Mouse (Mus musculus) liver, embryonic 13.5 days (tissue): ENCODE measurements around the gene Exosc9. TPM values are rescaled to one million over a fixed set of nuclear protein-coding genes. Genes with fewer than 3 reads are reported as not detected.

Source experiments
- ATAC-seq: fragments of 200-750 bp; cut with Nextera tagmentation; 2 replicates; pipeline ENCODE4 v1.8.0; 2017; ENCODE audit warnings: low read depth, mild to moderate bottlenecking, moderate number of reproducible peaks, moderate library complexity
- DNase-seq: peaks from one replicate; pipeline ENCODE4 v3.0.0; 2022
- H3K27ac ChIP-seq: fragments of 300-500 bp; sonication (generic); 2 replicates; pipeline ENCODE4 v1.5.1; 2015; ENCODE audit warnings: moderate library complexity, mild to moderate bottlenecking, inconsistent platforms
- H3K27me3 ChIP-seq: fragments of 300-500 bp; sonication (generic); 2 replicates; pipeline ENCODE4 v1.6.1; 2015; ENCODE audit warnings: mild to moderate bottlenecking, inconsistent platforms
- H3K36me3 ChIP-seq: fragments of 300-500 bp; sonication (generic); 2 replicates; pipeline ENCODE4 v1.6.1; 2015; ENCODE audit warnings: mild to moderate bottlenecking, inconsistent platforms
- H3K4me1 ChIP-seq: fragments of 300-500 bp; sonication (generic); replicated peaks from 2 replicates; pipeline ENCODE4 v1.6.1; 2015; ENCODE audit warnings: inconsistent platforms
- H3K4me2 ChIP-seq: fragments of 300-500 bp; sonication (generic); 2 replicates; pipeline ENCODE4 v1.6.1; 2015; ENCODE audit warnings: inconsistent platforms, mild to moderate bottlenecking, moderate library complexity
- H3K4me3 ChIP-seq: fragments of 300-500 bp; sonication (generic); replicated peaks from 2 replicates; pipeline ENCODE4 v1.5.1; 2015; ENCODE audit warnings: mild to moderate bottlenecking, inconsistent platforms
- H3K9ac ChIP-seq: fragments of 300-500 bp; sonication (generic); 2 replicates; pipeline ENCODE4 v1.6.1; 2015; ENCODE audit warnings: mild to moderate bottlenecking, inconsistent platforms
- H3K9me3 ChIP-seq: fragments of 300-500 bp; sonication (generic); replicated peaks from 2 replicates; pipeline ENCODE4 v1.6.1; 2016; ENCODE audit warnings: inconsistent platforms
- WGBS: fragments of 180-500 bp; shearing (Covaris S2); methylation state at CpG from one replicate; pipeline ENCODE4 v1.1.7; 2015; ENCODE audit not compliant: insufficient replicate concordance; 5-methylcytosine and 5-hydroxymethylcytosine counted together
- polyA plus RNA-seq: library from polyadenylated mRNA; unstranded; fragments of >200 nt; fragmentation: Nextera tagmentation; extraction: Ambion mirVana; gene quantifications from 2 replicates; pipeline ENCODE4 v1.2.1, GENCODE M21; 2015

The Exosc9 gene
- polyA plus RNA-seq: 56.8 and 57.3 TPM in 2 replicates

DNA sequence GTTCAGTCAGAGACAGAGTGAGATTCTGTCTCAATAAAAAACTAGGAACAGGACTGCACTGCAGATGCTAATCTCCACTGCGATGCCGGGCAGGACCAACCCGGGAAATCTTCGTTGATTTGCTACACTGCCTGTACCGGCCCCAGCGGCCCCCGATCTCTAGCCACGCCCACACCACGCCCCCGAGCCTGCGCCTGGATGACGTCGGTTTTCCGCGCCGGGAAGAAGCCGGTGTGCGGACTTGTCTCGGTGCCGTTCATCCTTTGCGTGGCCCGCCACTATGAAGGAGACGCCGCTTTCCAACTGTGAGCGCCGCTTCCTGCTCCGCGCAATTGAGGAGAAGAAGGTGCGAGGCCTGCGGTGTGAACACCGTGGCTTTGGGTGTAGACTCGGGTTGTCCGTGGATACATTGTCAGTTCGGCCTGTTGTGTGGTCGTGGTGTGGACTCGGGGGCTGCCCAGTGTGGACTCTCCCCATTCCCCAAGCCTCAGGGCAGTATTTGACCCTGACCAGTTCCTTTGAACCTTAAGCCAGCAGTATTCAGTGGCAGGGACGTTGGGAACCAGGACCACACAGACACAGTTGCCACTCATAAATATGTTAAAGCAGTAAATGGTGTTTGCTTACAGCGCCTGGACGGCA is at the start of gene Exosc9:
Gene Exosc9, plus strand, starts transcription at position 201 of the 642 bp plus-strand sequence.
- Histone ChIP-seq H3K27ac (peak within 1 kb of the TSS; percentile 50; the same call in 1 of the 2 replicates), H3K9ac (peak within 1 kb of the TSS; percentile 87), H3K4me3 (peak within 1 kb of the TSS; percentile 94), H3K9me3 (no peaks in the 10 kb centered on the region), H3K4me2 (peak within 1 kb of the TSS; percentile 83), H3K27me3 (peaks cover 7% of the 10 kb centered on the region), H3K36me3 (peaks cover 36% of the 10 kb centered on the region), H3K4me1 (peaks cover 24% of the 10 kb centered on the region)
- WGBS: under 1% methylated on average over 39 of the region's 39 CpGs
- DNase-seq (peak; percentile 80), ATAC-seq (peak; percentile 95)

DNA sequence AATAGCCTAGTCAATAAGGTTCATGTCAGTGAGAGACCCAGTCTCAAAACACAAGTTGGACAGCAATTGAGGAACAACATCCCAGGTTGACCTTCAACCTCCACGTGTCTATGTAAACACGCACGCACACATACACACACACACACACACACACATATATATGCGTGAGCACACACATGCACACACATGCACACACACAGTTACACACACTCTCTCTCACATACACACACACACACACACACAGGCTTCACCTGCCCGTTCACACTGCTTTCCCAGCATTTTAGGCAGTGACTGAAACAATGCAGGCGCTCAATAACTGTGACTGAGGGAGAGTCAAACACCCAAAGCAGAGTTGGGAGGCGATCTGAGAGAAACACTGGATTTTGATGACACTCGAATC is 47.1 kb upstream of the Exosc9 start:
- 64% methylated on average over 8 of the region's 8 CpGs for WGBS
- H3K36me3 ChIP-seq: no peaks in the 10 kb centered on the region
- H3K9me3 ChIP-seq: no peaks in the 10 kb centered on the region
- H3K27ac ChIP-seq: no peak overlapping the region
- H3K4me1 ChIP-seq: no peaks in the 10 kb centered on the region
- DNase-seq (no peak), ATAC-seq (no peak)
- no peak overlapping the region for H3K9ac ChIP-seq
- H3K4me3 ChIP-seq: no peak overlapping the region
- H3K4me2 ChIP-seq: no peak overlapping the region
- H3K27me3 ChIP-seq: no peaks in the 10 kb centered on the region

DNA sequence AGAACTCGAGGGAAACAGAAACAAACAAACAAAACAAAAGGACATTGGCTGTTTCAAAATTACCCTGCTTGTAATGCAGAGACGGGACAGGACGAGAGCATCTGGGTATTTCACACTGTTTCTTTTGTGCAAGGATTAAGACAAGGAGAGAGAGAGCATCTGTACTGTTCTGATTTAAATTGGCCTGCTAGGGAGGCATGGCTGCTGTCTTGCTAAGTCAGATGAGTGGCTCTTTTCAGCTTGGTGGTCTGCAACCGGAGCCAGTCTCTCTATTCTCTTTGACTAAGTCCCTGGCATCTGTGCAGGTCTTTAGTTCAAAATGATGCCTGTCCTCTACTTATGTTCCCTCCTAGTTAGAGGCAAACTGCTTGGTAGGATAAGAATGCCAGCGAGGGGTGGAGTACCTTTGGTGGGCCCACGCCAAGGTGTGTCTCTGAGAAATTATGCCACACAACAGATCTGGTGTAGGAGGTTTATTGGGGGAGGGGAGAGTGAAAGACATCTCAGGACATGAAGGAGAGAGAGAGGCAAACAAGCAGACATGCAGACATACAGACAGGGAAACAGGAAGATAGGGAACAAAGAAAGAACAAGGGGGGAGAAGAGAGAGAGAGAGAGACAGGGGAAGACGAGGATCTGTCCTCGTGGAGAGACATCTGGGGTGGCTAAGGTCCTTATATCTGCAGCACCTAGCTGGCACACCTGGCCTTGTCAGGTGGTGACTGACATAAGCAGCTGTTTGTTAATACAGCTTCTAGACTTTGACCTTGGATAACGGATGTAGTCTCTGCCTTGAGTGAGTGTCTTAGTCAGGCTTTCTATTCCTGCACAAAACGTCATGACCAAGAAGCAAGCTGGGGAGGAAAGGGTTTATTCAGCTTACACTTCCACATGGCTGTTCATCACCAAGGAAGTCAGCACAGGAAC is 46.3 kb upstream of the Exosc9 start:
- H3K36me3 ChIP-seq: no peaks in the 10 kb centered on the region
- no peak overlapping the region for H3K4me2 ChIP-seq
- ATAC-seq (no peak), DNase-seq (no peak)
- H3K9ac ChIP-seq: no peak overlapping the region
- H3K9me3 ChIP-seq: no peaks in the 10 kb centered on the region
- H3K27ac ChIP-seq: no peak overlapping the region
- WGBS: 49% methylated on average over 10 of the region's 10 CpGs
- H3K4me1 ChIP-seq: no peaks in the 10 kb centered on the region
- no peak overlapping the region for H3K4me3 ChIP-seq
- no peaks in the 10 kb centered on the region for H3K27me3 ChIP-seq

DNA sequence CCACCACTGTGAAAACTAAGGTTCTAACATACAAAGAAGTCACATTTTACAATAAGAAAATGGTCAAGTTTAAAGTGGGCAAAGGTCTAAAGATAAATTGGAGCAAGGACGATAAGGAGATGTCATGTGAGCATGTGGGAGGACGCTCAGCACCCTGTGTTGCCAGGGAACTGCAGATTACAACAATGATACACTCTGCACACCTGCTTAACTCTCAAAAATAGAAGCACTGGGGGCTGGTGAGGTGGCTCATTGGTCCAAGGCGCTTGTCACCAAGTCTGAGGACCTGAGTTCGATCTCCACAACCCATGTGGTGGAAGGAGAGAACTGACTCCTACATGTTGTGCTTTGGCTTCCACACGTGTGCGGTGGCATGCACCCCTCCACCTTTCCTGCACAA is 40.9 kb upstream of the Exosc9 start:
- H3K9ac ChIP-seq: no peak overlapping the region
- no peaks in the 10 kb centered on the region for H3K27me3 ChIP-seq
- H3K27ac ChIP-seq: no peak overlapping the region
- ATAC-seq (no peak), DNase-seq (no peak)
- H3K4me3 ChIP-seq: no peak overlapping the region
- no peaks in the 10 kb centered on the region for H3K9me3 ChIP-seq
- 58% methylated on average over 6 of the region's 6 CpGs for WGBS
- H3K36me3 ChIP-seq: no peaks in the 10 kb centered on the region
- no peak overlapping the region for H3K4me2 ChIP-seq
- H3K4me1 ChIP-seq: no peaks in the 10 kb centered on the region

DNA sequence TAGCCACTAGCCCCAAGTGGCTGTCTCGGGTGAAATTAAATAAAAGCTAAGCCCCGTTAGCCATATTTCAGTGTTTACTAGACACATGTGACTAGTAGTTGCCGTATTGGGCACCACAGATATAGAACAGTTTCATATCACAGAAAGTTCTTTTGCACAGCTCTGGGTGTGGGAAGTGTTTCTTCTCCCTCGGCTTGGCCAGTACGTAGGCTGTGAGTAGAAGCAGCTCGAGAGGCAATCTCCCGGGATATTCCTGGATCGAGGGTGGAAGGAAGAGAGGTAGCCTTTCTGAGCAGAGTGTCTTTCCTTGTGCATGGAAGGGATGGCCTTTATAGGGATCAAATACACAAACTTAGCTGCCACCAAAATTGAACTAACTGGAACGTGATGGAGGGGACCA is 36.2 kb upstream of the Exosc9 start:
- Histone ChIP-seq H3K4me2 (no peak overlapping the region), H3K4me3 (no peak overlapping the region), H3K9ac (no peak overlapping the region), H3K27me3 (peaks cover 17% of the 10 kb centered on the region), H3K4me1 (0 out of 2 replicates have a peak, but pooled peaks cover 4% of the 10 kb centered on the region), H3K27ac (no peak overlapping the region), H3K36me3 (no peaks in the 10 kb centered on the region), H3K9me3 (no peaks in the 10 kb centered on the region)
- no peak for DNase-seq
- no peak for ATAC-seq
- 71% methylated on average over 9 of the region's 9 CpGs for WGBS

DNA sequence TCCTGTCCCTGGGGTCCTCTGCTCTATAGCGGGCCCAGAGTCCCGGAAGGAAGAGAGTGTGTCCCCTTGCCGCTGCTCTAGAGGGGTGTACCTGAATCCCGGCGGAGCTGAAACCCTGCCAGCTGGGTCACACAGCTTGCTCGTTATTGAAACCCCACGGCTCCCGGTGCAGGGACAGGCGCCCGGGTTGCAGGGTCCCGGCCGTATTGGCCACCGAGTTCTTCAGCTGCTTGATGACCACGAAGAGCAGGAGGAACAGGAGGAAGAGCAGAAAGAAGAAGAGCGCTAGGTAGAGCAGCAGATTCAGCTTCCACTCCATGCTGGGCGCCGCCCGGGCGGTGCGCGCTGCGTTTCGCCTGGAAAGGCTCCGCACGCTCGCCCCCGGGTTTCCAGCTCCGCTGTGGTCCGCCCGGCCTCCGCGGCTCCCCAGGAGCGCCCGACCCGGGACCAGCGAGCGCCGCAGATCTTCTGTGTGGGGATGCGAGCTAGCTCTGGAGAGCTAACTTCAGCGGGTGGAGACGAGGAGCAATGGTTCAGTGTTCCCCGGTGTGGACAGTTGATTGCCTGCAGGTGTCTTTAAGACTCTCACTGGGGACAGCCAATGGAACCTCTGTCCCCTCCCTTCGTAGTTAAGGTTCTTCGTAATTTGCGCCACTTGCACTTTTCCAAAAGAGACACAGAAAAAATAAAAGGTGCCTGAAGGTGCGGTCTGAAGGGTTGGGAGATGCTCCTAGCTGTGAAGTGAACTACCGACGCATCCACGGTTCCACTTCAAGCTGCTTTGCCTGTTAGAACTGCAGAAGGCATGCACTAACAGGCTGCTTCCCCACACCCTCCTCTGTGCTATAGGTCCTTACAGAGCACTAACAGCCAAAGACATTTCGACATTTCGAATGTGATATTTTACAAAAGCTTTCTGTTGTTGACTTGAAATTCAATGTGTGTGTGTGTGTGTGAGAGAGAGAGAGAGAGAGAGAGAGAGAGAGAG is 31.0 kb upstream of the Exosc9 start, which contains the start of gene Gm11549:
Gene Gm11549, minus strand, starts transcription at position 741 of the 988 bp plus-strand sequence.
- H3K4me2 ChIP-seq: peak within 1 kb of the TSS; percentile 56
- ATAC-seq (no peak), DNase-seq (no peak)
- peak within 1 kb of the TSS; percentile 40 for H3K4me3 ChIP-seq
- H3K9me3 ChIP-seq: no peaks in the 10 kb centered on the region
- no peaks in the 10 kb centered on the region for H3K36me3 ChIP-seq
- H3K27me3 ChIP-seq: peaks cover 40% of the 10 kb centered on the region
- 0 out of 2 replicates have a peak, but pooled peaks cover 6% of the 10 kb centered on the region for H3K4me1 ChIP-seq
- no peak within 1 kb of the TSS for H3K27ac ChIP-seq
- 2% methylated on average over 51 of the region's 51 CpGs for WGBS
- peak within 1 kb of the TSS; percentile 33; the same call in 1 of the 2 replicates for H3K9ac ChIP-seq

DNA sequence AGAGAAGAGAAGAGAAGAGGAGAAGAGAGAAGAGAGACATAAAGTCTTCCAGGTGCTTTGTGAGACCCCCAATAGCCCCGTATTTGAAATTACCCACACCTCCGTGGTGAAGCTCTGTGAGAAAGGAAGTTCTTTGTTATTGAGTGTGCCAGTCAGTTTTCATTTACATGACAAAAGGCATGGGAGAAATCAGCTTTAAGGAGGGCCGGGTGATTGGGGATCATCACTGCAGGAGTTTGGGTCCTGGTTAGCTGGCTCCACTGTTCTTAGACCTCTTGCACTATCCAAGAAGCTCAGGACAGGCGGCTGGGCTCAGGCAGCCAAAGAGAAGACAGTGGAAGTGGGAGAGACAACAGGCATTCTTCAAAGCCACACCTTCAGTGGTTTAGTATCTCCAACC is 30.3 kb upstream of the Exosc9 start:
- Histone ChIP-seq H3K36me3 (no peaks in the 10 kb centered on the region), H3K9me3 (no peaks in the 10 kb centered on the region), H3K4me3 (no peak overlapping the region), H3K27ac (no peak overlapping the region), H3K27me3 (peaks cover 40% of the 10 kb centered on the region), H3K4me1 (0 out of 2 replicates have a peak, but pooled peaks cover 6% of the 10 kb centered on the region), H3K4me2 (no peak overlapping the region), H3K9ac (no peak overlapping the region)
- DNase-seq: no peak
- no peak for ATAC-seq
- 19% methylated on average over 4 of the region's 4 CpGs for WGBS

DNA sequence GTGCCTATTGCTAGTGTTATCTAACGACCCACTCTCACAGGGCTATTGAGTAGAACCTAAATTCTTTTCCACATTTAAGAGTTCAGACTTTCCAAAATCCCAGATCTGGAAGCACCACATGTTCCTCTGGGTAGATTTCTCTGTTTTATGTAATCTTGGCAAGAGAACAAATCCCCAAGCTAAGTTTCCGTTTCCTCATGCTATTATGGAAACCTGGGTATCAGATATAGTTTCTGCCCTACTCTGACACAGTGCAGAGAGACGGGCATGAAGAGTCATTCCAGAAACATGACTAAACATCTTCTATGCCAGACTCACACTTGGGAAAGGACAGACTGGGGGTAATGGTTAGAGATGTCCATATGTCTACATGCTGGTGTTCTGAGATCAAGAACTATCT is 27.9 kb upstream of the Exosc9 start:
- Histone ChIP-seq H3K27ac (no peak overlapping the region), H3K27me3 (peaks cover 40% of the 10 kb centered on the region), H3K9me3 (no peaks in the 10 kb centered on the region), H3K4me3 (no peak overlapping the region), H3K9ac (no peak overlapping the region), H3K4me2 (no peak overlapping the region), H3K36me3 (no peaks in the 10 kb centered on the region), H3K4me1 (0 out of 2 replicates have a peak, but pooled peaks cover 6% of the 10 kb centered on the region)
- no peak for DNase-seq
- 58% methylated on average over 3 of the region's 3 CpGs for WGBS
- no peak for ATAC-seq

DNA sequence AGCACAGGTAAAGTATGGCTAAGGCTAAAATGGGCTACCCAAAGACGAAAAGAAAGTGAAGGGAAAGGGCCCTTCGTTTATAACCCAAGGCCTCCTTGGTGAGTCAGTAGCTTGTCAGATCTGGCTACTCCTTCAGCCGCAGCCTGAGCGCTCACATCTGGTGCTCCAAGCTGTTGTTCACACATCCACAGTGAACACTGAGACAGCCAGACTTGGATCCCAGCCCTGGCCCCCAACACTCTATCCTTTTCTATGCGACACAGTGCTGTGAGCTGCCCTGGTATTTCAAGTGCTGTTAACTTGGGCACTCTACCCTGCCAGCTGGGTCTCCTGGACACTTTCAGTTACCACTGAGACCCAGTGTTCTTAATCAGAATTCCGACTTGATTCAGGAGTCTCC is 22.1 kb upstream of the Exosc9 start:
- ATAC-seq (no peak), DNase-seq (no peak)
- no peak overlapping the region for H3K27ac ChIP-seq
- 73% methylated on average over 6 of the region's 6 CpGs for WGBS
- H3K4me2 ChIP-seq: no peak overlapping the region
- H3K9ac ChIP-seq: no peak overlapping the region
- no peaks in the 10 kb centered on the region for H3K36me3 ChIP-seq
- H3K9me3 ChIP-seq: no peaks in the 10 kb centered on the region
- H3K27me3 ChIP-seq: peaks cover 28% of the 10 kb centered on the region
- H3K4me3 ChIP-seq: no peak overlapping the region
- H3K4me1 ChIP-seq: 0 out of 2 replicates have a peak, but pooled peaks cover 3% of the 10 kb centered on the region

DNA sequence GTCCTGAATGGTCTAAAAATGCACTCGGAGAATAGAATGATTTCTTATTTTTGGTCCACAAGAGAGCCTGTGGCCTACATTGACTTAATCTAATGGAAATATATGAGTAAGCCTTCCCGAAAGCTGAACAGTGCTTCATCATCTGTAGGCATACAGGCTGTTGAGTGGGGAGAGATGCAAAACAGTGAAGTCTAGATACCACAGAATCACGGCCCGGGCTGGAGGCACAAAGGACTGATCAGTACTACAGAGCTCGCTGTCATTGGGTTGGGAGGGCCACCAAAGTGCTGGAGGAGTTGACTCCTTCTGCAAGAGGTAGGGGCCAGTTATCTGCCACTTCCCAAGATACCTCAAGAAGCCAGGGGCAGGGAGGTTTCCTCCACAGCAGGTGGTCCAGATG is 21.6 kb upstream of the Exosc9 start:
- ATAC-seq (no peak), DNase-seq (no peak)
- WGBS: 59% methylated on average over 5 of the region's 5 CpGs
- Histone ChIP-seq H3K36me3 (no peaks in the 10 kb centered on the region), H3K4me2 (no peak overlapping the region), H3K4me1 (0 out of 2 replicates have a peak, but pooled peaks cover 3% of the 10 kb centered on the region), H3K27ac (no peak overlapping the region), H3K4me3 (no peak overlapping the region), H3K9me3 (no peaks in the 10 kb centered on the region), H3K27me3 (peaks cover 28% of the 10 kb centered on the region), H3K9ac (no peak overlapping the region)
